Mouse (Mus musculus): ENCODE data around the gene Olfr1008.
"Not testable (repeated sequence)": the region's sequence is repeated elsewhere in the genome, so short reads cannot be mapped to it uniquely, and the experiment has no call there.

The Olfr1008 gene

DNA sequence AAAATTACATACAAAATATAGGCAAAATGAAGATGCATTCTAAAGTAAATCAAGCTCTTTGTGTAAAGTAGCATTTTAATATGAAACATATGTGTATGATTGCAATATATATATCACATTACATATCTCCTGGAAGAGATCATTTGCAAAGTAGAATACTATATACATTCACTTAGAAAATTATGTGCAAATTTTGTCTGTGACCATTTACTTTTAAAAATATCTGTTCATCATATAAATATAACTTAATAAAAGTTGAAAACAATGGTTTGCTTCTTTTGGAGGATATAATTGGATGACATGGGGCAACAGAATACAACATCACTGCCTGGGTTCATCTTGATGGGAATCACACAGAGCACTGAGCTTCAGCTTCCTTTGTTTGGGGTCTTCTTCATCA is at the start of gene Olfr1008:
Gene Olfr1008 (plus strand): TSS at position 301 of the 400 bp plus-strand sequence.
- DNase-seq = no peak

GRCm38 (mm10) chr2:85650604-85651003 is 38.6 kb upstream of the Olfr1008 start, which contains the start of gene Olfr1002:
Olfr1002 (minus strand) TSS chr2:85650704.
- DNase-seq = no peak

- DNase-seq = not testable (repeated sequence)
Observed at GRCm38 (mm10) chr2:85664355-85664754, 24.9 kb upstream of the Olfr1008 start, which contains the start of gene Olfr154. Olfr154 (minus strand) TSS chr2:85664455.

DNA sequence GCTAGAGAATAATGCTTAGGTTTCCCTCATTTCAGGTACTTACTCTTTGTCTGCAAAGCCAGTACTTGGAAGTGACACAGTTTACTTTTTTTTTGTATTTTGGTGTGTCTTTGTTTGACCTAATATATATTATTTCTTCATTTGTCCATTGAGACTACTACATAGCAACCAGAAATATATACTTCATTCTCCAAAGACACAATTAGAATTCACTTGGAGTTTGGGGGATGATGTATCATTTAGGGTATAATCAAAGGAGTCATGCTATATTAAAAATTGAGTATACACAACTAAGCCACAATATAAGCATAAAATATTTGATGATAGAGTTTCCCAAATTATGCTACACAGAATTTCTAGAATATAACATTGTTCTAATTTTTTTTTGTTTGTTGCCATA is 10.6 kb upstream of the Olfr1008 start, which contains the start of gene Olfr1006:
Gene Olfr1006 (minus strand): TSS at position 101 of the 400 bp plus-strand sequence.
- DNase-seq = no peak

- not testable (repeated sequence) for DNase-seq
Observed at GRCm38 (mm10) chr2:85710680-85711079, 21.4 kb downstream of the Olfr1008 start.

- no peak for DNase-seq
Observed at GRCm38 (mm10) chr2:85711159-85711558, 21.9 kb downstream of the Olfr1008 start.

GRCm38 (mm10) chr2:85715119-85715518 is 25.9 kb downstream of the Olfr1008 start, which contains the start of gene Olfr1009:
Olfr1009 (plus strand) TSS chr2:85715419.
- no peak for DNase-seq

GRCm38 (mm10) chr2:85725793-85726192 is 36.6 kb downstream of the Olfr1008 start:
- peak; percentile 6 for DNase-seq

Measured in cerebellum, adult 9-10 months (tissue).